Mouse (Mus musculus): ENCODE data around the gene Nkain2.

GRCm38 (mm10) chr10:31728036-31728435 is 1162.2 kb downstream of the Nkain2 start:
- no peak for TF ChIP-seq POLR2A (IDR thresholded peaks at IDR 0.05; ENCODE audit: low read depth, low read length)
- no peak for TF ChIP-seq ZC3H11A (IDR thresholded peaks at IDR 0.05; ENCODE audit: low read depth, low read length)
- TF ChIP-seq JUND (conservative IDR thresholded peaks at IDR 0.05; ENCODE audit: low read depth, low read length): no peak
- no peak for TF ChIP-seq CTCF (conservative IDR thresholded peaks at IDR 0.05 in 1 of 2, IDR thresholded peaks at IDR 0.05 in 1 of 2; ENCODE audit: low read depth in 2 of 2, low read length in 2 of 2)
- TF ChIP-seq RAD21 (IDR thresholded peaks at IDR 0.05; ENCODE audit: low read depth, low read length): no peak
- TF ChIP-seq BHLHE40 (IDR thresholded peaks at IDR 0.05; ENCODE audit: low read depth, low read length): no peak
- TF ChIP-seq EP300 (IDR thresholded peaks at IDR 0.05; ENCODE audit: low read length): no peak
- no peak for TF ChIP-seq MAZ (IDR thresholded peaks at IDR 0.05; ENCODE audit: low read depth, low read length)
- no peak for TF ChIP-seq MAFK (IDR thresholded peaks at IDR 0.05; ENCODE audit: insufficient replicate concordance, low read length)

All from CH12.LX (cell line).